Mouse (Mus musculus) frontal cortex, postnatal 36 days (tissue): ENCODE data around the gene Ube2c.

Source experiments
- DNase-seq, 2 experiments: peaks; one replicate each; pipeline ENCODE4 v3.0.0; 2022; ENCODE audit warnings: low spot score in 2 of 2

The Ube2c gene

GRCm38 (mm10) chr2:164822636-164823165 lies 53.0 kb downstream of the Ube2c start, which contains the start of gene Zswim1:
Gene Zswim1 (plus strand): TSS chr2:164822686.
- DNase-seq: peak; percentile 100

DNA sequence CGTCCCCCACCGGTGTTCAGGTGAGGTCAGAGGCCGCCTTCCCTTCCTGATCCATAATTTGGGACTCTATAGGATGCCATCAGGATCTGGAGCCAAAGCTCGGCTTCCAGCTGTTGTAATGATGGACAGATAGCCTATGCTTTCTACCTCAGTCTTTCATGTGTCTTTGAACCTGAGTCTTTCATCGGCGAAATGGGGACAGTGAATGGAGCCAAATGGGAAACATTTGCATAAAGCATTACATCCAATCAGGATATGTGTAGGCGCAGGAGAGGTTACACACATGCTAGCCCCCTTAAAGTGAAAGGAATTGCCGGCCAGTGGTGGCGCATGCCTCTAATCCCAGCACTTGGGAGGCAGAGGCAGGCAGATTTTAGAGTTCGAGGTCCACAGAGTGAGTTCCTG lies 53.5 kb downstream of the Ube2c start:
- DNase-seq: peak in 1 of 2 experiments; percentile 38

DNA sequence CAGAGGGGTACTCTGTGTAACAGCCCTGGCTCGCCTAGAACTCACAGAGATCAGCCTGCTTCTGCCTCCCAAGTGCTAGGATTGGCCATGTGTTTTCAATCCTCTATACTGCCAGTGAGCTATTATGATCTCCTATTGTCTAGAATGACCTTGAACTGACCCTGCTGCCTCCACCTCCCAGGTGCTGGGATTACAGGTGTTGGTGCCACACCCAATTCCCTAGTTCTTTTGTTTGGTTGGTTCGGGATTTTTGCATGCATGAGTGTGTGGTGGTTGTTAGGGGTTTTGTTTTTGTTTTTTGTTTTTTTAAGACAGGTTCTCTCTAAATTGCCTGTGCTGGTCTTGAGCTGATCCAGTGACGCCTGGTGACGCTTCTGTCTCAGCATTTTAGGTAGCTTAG lies 54.3 kb downstream of the Ube2c start:
- DNase-seq: no peak

DNA sequence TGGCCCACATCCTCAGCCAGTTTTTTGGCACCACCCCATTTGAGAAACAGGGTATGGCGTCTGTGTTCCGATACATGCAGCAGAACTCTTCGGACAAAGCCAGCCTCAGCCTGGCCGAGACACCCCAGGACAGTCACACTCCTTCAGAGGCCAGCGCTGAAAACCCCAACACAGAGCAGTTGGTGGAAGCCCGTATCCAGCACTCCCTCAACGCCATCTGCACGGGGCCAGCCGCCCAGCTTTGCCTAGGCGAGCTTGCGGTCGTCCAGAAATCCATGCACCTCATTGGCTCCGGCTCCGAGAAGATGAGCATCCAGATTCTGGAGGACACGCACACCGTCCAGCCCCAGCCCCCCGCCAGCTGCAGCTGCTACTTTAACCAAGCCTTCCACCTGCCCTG lies 55.8 kb downstream of the Ube2c start:
- no peak for DNase-seq

GRCm38 (mm10) chr2:164827146-164827850 lies 57.6 kb downstream of the Ube2c start:
- DNase-seq: no peak
